ENCODE assay signal across 9 mouse cellular contexts in genomic region chr6:86102874-86103273, GRCm38 (mm10).
DNase-seq lines count a peak whose midpoint lies in the region; ATAC-seq and TF ChIP-seq lines count a peak whose summit lies in the region.
"Had no signal": no experiment of that assay in that cellular context is flagged by ENCODE, and none has a peak within 500 bp of the region (broad histone marks: within the 10 kb centered on the region; RNA-seq: fewer than 3 reads in every experiment).

No protein-coding gene starts in this region.

- WGBS in forebrain, embryonic 13.5 days, result 75% methylated on average over 5 of the region's 5 CpGs
- 82% methylated on average over 5 of the region's 5 CpGs for WGBS in midbrain, postnatal 0 days
- WGBS in liver, embryonic 11.5 days, result 81% methylated on average over 5 of the region's 5 CpGs

- H3K4me2 ChIP-seq in forebrain, embryonic 13.5 days, result no peak overlapping the region
- no peak overlapping the region for H3K4me2 ChIP-seq in midbrain, postnatal 0 days (ENCODE audit: low read depth, low read length, poor library complexity, severe bottlenecking)
- H3K4me2 ChIP-seq in liver, embryonic 11.5 days, result no peak overlapping the region
- H3K4me2 ChIP-seq: limb, embryonic 13.5 days had no signal

- H3K36me3 ChIP-seq in forebrain, embryonic 13.5 days (ENCODE audit: poor library complexity, severe bottlenecking), result peaks cover 98% of the 10 kb centered on the region
- peaks cover 61% of the 10 kb centered on the region for H3K36me3 ChIP-seq in midbrain, postnatal 0 days (ENCODE audit: insufficient read depth, low read length)
- peaks cover 18% of the 10 kb centered on the region; the same call in 1 of the 2 replicates for H3K36me3 ChIP-seq in liver, embryonic 11.5 days (ENCODE audit: control insufficient read depth, insufficient read depth, low read length)
- H3K36me3 ChIP-seq: limb, embryonic 13.5 days had no signal

- H3K27me3 ChIP-seq in forebrain, embryonic 13.5 days, result no peaks in the 10 kb centered on the region
- H3K27me3 ChIP-seq in midbrain, postnatal 0 days (ENCODE audit: insufficient read depth, low read length), result no peaks in the 10 kb centered on the region
- H3K27me3 ChIP-seq in liver, embryonic 11.5 days (replicated peaks; ENCODE audit: control insufficient read depth, insufficient read depth, low read length), result no peaks in the 10 kb centered on the region
- H3K27me3 ChIP-seq: limb, embryonic 13.5 days had no signal

- no peak overlapping the region for H3K4me3 ChIP-seq in forebrain, embryonic 13.5 days
- H3K4me3 ChIP-seq in layer of hippocampus, adult 2 months, result no peak overlapping the region
- H3K4me3 ChIP-seq in midbrain, postnatal 0 days (ENCODE audit: low read depth, low read length), result no peak overlapping the region
- H3K4me3 ChIP-seq in liver, embryonic 11.5 days (ENCODE audit: low read depth, low read length), result no peak overlapping the region
- H3K4me3 ChIP-seq: limb, embryonic 13.5 days had no signal

- peaks cover 25% of the 10 kb centered on the region for H3K4me1 ChIP-seq in forebrain, embryonic 13.5 days
- no peaks in the 10 kb centered on the region; the same call in 1 of the 2 replicates for H3K4me1 ChIP-seq in midbrain, postnatal 0 days (ENCODE audit: insufficient read depth, low read length)
- H3K4me1 ChIP-seq in liver, embryonic 11.5 days (replicated peaks; ENCODE audit: control insufficient read depth, insufficient read depth, low read length), result no peaks in the 10 kb centered on the region; the same call in 1 of the 2 replicates
- H3K4me1 ChIP-seq: limb, embryonic 13.5 days had no signal

- peak; percentile 65 for DNase-seq in cerebellum, adult 11 months
- DNase-seq in layer of hippocampus, adult 2 months (ENCODE audit: low spot score in 2 of 2), result peak; percentile 89 to 93
- peak; percentile 76 for DNase-seq in midbrain, postnatal 0 days (ENCODE audit: low spot score)
- DNase-seq in ovary, postnatal 14 days (ENCODE audit: low spot score), result no peak
- DNase-seq in liver, embryonic 11.5 days (ENCODE audit: low spot score), result no peak
- DNase-seq in urinary bladder, postnatal 25 days (ENCODE audit: low spot score), result no peak
- DNase-seq in heart, adult 8-10 months (ENCODE audit: low spot score), result no peak

- peak overlapping the region; percentile 84 for H3K27ac ChIP-seq in forebrain, embryonic 13.5 days
- peak overlapping the region; percentile 96 for H3K27ac ChIP-seq in layer of hippocampus, adult 2 months
- H3K27ac ChIP-seq in midbrain, postnatal 0 days (ENCODE audit: low read depth, low read length), result peak overlapping the region; percentile 57
- H3K27ac ChIP-seq in liver, embryonic 11.5 days (ENCODE audit: low read depth, low read length), result no peak overlapping the region
- H3K27ac ChIP-seq: limb, embryonic 13.5 days had no signal

- peak; percentile 71 for ATAC-seq in forebrain, embryonic 13.5 days
- ATAC-seq in midbrain, postnatal 0 days (ENCODE audit: low FRiP score), result peak; percentile 35; the same call in 1 of the 2 replicates
- ATAC-seq in liver, embryonic 11.5 days (replicated peaks; ENCODE audit: low FRiP score), result no peak

- TF ChIP-seq CTCF in layer of hippocampus, adult 2 months (conservative IDR thresholded peaks at IDR 0.05), result no peak
- TF ChIP-seq CTCF in midbrain, postnatal 0 days (IDR thresholded peaks at IDR 0.05), result no peak

- H3K9me3 ChIP-seq in forebrain, embryonic 13.5 days (replicated peaks), result no peaks in the 10 kb centered on the region
- no peaks in the 10 kb centered on the region for H3K9me3 ChIP-seq in midbrain, postnatal 0 days (ENCODE audit: low read length)
- H3K9me3 ChIP-seq in liver, embryonic 11.5 days (ENCODE audit: control insufficient read depth, low read length), result no peaks in the 10 kb centered on the region
- H3K9me3 ChIP-seq: limb, embryonic 13.5 days had no signal

- peak overlapping the region; percentile 7; the same call in 1 of the 2 replicates for H3K9ac ChIP-seq in forebrain, embryonic 13.5 days
- H3K9ac ChIP-seq in midbrain, postnatal 0 days (replicated peaks; ENCODE audit: low read length, poor library complexity, severe bottlenecking), result no peak overlapping the region
- H3K9ac ChIP-seq in liver, embryonic 11.5 days (ENCODE audit: low read depth, low read length), result no peak overlapping the region
- H3K9ac ChIP-seq: limb, embryonic 13.5 days had no signal

Comparison
In these comparisons a context has a peak if more than half of its experiments do, and no peak if none do; other contexts are left out.
1. DNase-seq: peak in cerebellum, adult 11 months (single experiment), layer of hippocampus, adult 2 months (2 of 2) and midbrain, postnatal 0 days (single experiment); none in ovary, postnatal 14 days (single experiment), liver, embryonic 11.5 days (single experiment), urinary bladder, postnatal 25 days (single experiment) and heart, adult 8-10 months (single experiment).